Mouse (Mus musculus) heart, embryonic 11.5 days (tissue): Measurements from ENCODE around the gene Gm8094. TPM values are rescaled to one million over a fixed set of nuclear protein-coding genes. Genes with fewer than 3 reads are reported as not detected.

Experiments
- polyA plus RNA-seq: library from polyadenylated mRNA; unstranded; fragments of >200 nt; fragmentation: Nextera tagmentation; extraction: Ambion mirVana; gene quantifications from 2 replicates; pipeline ENCODE4 v1.2.1, GENCODE M21; 2014

Gm8094 gene
- polyA plus RNA-seq, 1 experiment from 2014 or later: not detected

Other genes starting within 250 kb of the Gm8094 start
- not detected in 2 replicates for gene Gm21977, start 223.2 kb downstream of the Gm8094 start, polyA plus RNA-seq
- gene Gm8082, start 83.0 kb downstream of the Gm8094 start, polyA plus RNA-seq: not detected in 2 replicates
- gene Gm10376, start 61.0 kb downstream of the Gm8094 start, polyA plus RNA-seq: not detected in 2 replicates
- gene Gm8104, start 24.0 kb upstream of the Gm8094 start, polyA plus RNA-seq: not detected in 2 replicates
- not detected in 2 replicates for gene Gm7233, start 103.2 kb upstream of the Gm8094 start, polyA plus RNA-seq
- not detected in 2 replicates for gene Gm8122, start 158.7 kb upstream of the Gm8094 start, polyA plus RNA-seq
- gene Gm8126, start 182.0 kb upstream of the Gm8094 start, polyA plus RNA-seq: not detected in 2 replicates
- gene Gm9732, start 198.4 kb upstream of the Gm8094 start, polyA plus RNA-seq: not detected in 2 replicates
- not detected in 2 replicates for gene Gm8127, start 217.2 kb upstream of the Gm8094 start, polyA plus RNA-seq